Mouse (Mus musculus) urinary bladder, postnatal 10 days (tissue): ENCODE results near the gene Snrnp25.

Experiments used
- DNase-seq: peaks from one replicate; pipeline ENCODE4 v3.0.0; 2022; ENCODE audit warnings: low spot score

Gene Snrnp25

GRCm38 (mm10) chr11:32224468-32225139, 19.4 kb downstream of the Snrnp25 start:
- DNase-seq = no peak

DNA sequence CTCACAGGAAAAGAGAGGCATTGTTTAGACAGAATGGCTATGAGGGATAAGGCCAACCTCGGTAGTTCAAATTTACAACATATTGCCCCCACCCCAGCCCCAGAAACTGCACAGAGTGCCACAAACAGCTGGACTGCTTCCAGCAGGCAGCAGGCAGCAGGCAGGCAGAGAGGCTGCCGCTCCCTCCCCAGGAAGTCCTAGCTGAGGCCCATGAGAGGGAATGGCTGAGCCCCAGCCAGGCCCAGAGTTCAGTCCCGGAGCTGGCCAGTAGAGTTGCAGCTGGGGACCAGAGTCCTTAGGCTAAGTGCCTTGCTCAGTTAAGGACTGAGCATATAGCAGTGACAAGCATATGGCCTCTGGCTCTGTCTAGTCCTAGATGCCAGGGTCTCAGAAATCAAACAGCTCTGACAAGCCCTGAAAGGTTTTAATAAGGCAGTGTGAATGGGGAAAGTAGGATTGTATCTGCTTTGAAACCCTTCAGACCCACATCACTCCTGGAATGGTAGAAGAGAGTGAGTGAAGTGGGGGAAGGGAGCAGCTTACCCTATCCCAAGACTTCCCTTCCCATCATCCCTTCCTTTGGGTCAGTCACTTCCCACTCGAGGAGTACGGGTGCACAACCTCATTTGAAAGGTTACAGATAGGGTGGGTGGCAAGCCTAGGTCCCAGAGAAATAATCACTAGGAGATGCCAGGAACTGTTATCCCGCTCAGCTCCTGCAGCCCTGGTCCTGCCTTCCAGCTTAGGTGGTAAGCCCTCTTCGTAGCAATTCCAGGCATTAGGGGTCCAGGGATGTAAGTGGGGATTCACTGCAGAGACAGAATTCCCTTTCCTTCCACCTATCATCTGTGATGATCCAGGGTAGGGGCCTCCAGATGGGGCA, 20.2 kb downstream of the Snrnp25 start:
- no peak for DNase-seq

GRCm38 (mm10) chr11:32226124-32226871, 21.1 kb downstream of the Snrnp25 start, which contains the start of gene Mpg:
TSS of gene Mpg (plus strand) at chr11:32226505.
- no peak for DNase-seq

GRCm38 (mm10) chr11:32227041-32227440, 21.8 kb downstream of the Snrnp25 start:
- DNase-seq = no peak

GRCm38 (mm10) chr11:32227555-32227954, 22.3 kb downstream of the Snrnp25 start:
- DNase-seq = no peak

DNA sequence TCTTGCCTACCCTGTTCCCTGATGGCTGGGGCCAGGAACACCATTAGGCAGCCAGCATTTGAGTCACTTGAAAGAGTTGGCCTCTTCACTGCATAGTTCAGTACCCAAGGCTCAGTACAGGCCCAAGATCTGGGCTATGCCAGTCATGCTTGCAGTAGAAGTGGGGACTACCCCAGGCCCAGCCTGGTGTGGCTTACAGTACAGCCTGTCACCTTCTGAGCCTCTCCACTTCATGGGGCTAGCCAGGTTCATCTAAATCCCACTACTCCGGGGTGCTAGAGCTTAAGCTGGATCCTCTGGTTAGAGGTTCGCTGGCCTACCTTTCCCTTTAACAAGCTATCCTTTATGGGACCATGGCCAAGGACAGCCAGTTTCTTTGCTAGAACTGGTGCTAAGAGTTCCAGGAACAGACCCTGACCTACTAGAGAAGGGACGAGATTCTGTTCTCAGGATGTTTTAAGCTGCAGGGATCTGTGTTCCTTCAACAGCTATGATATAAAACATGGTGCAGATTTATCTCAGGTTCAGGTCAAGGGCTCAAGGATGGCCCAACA, 23.2 kb downstream of the Snrnp25 start:
- no peak for DNase-seq

DNA sequence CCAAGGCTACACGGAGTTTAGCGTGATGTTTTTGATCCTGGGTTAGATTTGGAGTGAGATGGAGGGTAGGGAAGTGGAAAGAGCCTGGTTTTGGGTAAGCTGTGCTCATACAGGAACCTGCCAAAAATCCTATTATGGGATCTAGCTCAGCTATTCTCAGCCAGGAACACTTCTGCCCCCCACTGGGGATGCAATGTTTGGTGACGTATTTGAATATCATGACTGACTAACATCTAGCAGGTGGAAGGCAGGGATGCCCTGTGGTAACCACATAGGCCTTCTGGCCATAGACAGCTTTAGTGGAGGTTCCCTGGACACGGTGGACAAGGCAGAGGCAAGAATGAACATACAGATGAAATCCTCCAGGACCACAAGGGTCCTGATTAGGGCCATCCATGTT, 25.0 kb downstream of the Snrnp25 start:
- no peak for DNase-seq

DNA sequence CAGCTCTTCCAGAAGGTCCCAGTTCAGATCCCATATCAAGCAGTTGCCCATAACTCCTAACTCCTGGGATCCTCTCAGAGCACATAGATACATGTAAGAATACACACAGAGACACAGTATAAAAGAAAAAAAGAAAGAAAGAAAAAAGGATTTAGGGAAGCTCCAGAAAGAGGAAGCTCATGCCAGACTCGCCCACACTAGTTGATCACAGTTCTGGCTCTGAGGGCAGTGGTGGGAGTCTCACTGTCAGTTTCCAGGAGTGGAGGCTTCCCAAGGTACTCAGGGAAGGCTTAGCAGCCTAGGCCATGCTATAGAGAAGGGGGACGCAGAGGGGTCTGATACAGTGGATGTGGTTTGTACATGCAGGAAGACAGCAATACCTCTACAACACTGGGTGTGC, 25.9 kb downstream of the Snrnp25 start:
- no peak for DNase-seq

DNA sequence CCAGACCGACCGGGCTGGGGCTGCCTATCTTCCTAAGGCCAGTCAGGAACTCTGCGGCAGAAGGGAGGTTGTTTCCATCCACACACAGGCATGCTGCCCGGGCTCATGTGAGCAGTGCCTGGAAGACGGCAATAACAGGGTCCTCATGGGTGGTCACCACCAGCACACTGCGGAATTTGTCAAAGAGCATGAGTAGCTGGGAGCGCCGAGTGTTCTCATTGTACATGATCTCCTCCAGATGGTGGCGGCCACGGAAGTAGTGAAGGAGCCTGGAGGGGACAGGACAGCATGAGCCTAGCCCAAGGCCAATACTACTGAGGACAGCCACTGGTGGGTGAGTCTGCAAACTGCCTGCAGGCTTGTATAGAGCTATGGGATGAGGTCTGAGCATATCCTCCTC, 27.6 kb downstream of the Snrnp25 start:
- no peak for DNase-seq

GRCm38 (mm10) chr11:32233895-32234294, 28.7 kb downstream of the Snrnp25 start:
- DNase-seq = no peak

GRCm38 (mm10) chr11:32234816-32235485, 29.7 kb downstream of the Snrnp25 start:
- DNase-seq = no peak

DNA sequence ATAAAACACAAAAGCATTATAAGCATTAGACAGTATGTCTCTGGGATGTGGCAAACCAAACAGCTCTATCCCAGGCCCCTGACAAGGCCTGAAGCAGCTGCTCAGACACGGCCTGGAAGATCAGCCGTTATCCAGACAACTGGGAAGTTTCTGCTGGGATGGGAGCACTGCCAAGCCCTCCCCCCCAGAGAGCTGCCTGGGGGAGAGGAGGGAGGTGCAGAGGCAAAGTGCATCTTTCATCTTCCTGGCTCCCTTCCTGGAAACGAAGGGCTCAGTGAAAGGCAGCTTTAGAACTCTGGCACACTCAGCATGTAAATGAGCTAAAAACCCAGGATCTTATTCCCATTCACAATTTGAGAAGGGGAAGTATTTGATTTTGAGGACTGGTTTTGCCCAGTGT, 30.4 kb downstream of the Snrnp25 start:
- no peak for DNase-seq

DNA sequence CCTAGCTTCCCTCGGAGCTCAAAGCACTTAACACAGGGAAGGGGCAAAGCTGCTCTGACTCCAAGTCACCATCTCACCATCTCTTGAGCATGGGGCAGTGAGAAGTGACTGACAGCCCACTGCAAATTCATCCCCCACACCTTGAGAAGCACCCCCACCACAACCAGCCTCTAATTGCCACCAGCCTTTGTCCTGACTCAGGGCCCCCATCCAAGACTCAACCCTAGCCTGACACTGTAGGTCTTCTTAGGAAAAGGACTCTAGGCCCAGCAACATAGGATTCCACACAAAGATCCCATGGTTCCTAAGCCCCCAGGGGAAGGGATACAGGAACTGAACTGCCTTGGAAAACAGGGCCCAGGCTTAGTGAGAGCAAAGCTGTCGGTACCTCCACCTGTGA, 30.9 kb downstream of the Snrnp25 start:
- DNase-seq = no peak

- DNase-seq = no peak
These were observed 31.6 kb downstream of the Snrnp25 start for GRCm38 (mm10) chr11:32236712-32237410.

GRCm38 (mm10) chr11:32237411-32237795, 32.2 kb downstream of the Snrnp25 start:
- no peak for DNase-seq

GRCm38 (mm10) chr11:32238093-32238860, 33.1 kb downstream of the Snrnp25 start:
- no peak for DNase-seq

- DNase-seq = no peak
These were observed 36.2 kb downstream of the Snrnp25 start for GRCm38 (mm10) chr11:32241391-32241790.

- DNase-seq = no peak
These were observed 37.0 kb downstream of the Snrnp25 start for GRCm38 (mm10) chr11:32242209-32242608.

DNA sequence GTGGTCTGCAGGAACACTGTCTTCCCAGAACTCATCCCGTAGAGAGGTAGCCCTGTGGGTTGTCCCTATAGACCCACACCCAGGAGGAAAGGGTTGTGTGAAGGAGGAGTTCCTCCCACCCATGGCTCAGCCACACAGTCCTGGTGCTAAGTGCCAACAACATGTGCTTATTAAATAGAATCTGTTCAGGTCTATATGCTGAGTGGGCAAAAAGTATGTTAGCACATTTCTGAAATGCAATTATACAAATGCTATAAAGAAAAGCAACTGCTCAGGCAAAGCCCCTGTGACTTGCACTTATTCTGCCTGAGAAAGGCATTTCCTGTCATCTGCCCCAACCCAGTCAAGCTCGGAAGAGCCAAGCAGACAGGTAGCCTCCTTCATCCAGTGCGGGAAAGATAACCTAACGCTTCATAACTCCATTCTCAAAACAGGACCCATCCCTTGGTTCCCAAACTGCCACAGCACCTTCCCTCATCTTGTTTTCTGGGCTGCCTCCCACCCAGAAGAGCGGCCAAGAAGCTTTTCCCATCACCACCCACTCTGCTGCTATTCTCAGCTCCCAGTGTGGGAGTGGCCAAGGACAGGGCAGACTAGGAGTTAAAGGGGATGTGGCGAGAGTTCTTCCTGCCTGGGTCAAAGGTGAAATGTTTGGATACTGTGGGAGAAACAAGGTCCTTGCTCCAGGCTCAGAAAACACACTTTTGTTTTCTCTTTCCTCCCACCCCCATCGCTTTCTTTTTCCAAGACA, 38.2 kb downstream of the Snrnp25 start:
- DNase-seq = no peak

- DNase-seq = no peak
These were observed 38.8 kb downstream of the Snrnp25 start for GRCm38 (mm10) chr11:32244064-32244463.
